Mouse (Mus musculus) lung, adult 2 months (tissue): Measurements from ENCODE around the gene Cnn3.

ENCODE experiments used
- CTCF ChIP-seq: fragments of 200-500 bp; IDR thresholded peaks from 2 replicates; pipeline ENCODE4 v1.5.1; 2011; ENCODE audit warnings: mild to moderate bottlenecking, low read length, control low read depth; ENCODE audit not compliant: insufficient read depth
- POLR2A ChIP-seq: fragments of 200-500 bp; IDR thresholded peaks from 2 replicates; pipeline ENCODE4 v1.6.1; 2011; ENCODE audit warnings: low read depth, mild to moderate bottlenecking, control low read depth, low read length, borderline replicate concordance; ENCODE audit errors: extremely low read depth

- TF ChIP-seq POLR2A, result no peak
- no peak for TF ChIP-seq CTCF
Measured at GRCm38 (mm10) chr3:121396561-121396960, 29.7 kb upstream of the Cnn3 start.
